Mouse (Mus musculus) CH12F3 (cell line): ENCODE measurements around the gene Taf15.
"Not testable (repeated sequence)": the region's sequence is repeated elsewhere in the genome, so short reads cannot be mapped to it uniquely, and the experiment has no call there.

Experiments used
- in situ Hi-C: fragments of 300-500 bp; cut with MboI; formaldehyde crosslinking; loops from 2 replicates; pipeline ENCODE4 v1.14.3; 2020; ENCODE audit warnings: low sequenced_read_pairs

The Taf15 gene

DNA sequence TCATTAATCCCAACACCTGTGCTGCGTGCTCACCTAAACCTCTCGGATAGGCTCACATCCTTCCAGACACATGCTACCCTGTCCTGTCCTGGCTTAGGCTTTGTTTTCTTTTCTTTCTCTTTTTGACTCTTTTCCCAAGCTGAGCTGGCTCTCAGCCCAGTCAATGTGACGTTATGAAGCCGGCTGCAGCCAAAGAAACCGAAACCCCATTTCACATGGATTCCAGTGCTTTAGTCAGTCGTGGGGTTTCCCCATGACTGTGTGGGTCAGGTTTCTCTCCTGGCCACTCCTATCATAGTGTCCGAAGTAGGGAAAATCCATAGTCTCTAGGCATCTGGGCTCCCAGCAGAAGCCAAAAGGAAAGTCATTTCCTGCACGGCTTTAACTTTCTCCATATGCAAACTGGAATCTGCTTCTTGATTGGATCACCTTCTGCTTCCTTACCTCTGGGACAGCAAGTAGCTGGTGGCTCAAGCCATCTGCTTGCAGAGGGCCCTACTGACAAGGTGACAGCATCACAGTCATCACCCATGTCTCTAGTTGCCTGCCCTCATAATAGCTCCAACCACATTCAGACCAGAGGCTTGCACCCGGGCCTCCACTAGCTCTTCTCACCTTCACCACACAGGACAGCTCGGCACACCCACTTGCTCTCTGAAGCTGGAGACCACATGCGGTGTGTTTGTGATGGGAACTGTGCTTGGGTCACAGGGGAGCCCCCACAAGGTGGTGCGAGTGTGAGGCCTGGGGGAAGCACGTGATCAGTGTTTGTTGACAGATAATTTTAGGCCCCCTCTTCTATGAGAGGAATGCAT lies 61.9 kb downstream of the Taf15 start:
- in situ Hi-C loops = no loop called here

GRCm38 (mm10) chr11:83536831-83537230 lies 63.9 kb downstream of the Taf15 start:
- in situ Hi-C loops = no loop called here

- in situ Hi-C loops = no loop called here
Observed at GRCm38 (mm10) chr11:83538705-83539314, 65.9 kb downstream of the Taf15 start.

DNA sequence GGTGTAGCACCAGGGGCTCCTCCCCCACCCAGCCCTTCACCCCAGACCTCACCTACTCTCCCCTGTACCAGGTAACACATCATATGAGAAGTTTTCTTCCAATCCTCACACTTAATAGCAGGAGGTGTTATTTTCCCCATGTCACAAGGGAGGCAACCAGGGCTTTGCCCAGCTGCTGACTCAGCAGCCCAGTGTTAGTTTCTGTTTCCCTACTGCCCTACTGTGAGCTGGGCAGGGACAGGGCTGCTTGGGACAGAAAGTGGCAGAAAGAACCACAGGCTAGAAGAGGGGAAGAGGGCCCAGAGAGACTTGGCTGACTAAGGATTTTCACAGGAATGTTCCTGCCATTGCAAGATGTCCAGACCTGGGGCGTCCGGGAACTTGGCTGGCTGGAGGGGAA lies 68.0 kb downstream of the Taf15 start:
- in situ Hi-C loops = no loop called here

- in situ Hi-C loops = no loop called here
Observed at GRCm38 (mm10) chr11:83541415-83541814, 68.5 kb downstream of the Taf15 start.

DNA sequence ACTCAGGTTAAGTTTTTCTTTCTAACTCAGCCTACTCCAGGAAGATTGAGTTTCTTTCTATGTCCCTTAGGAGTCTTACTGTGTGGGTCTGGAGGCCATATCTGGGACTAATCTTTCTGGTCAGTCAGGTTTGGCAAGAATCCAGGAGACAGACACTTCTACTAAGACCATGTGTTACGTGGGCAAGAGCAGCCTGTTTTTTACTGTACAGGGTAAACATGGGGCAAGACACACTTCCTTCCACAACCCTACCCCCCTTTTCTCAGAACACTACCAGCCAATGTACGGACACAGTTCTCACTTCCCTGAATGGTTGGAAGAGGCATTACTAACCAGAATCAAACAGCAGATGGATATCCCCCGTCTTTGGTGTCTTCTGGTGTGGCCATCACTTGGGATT lies 71.3 kb downstream of the Taf15 start:
- in situ Hi-C loops = no loop called here

DNA sequence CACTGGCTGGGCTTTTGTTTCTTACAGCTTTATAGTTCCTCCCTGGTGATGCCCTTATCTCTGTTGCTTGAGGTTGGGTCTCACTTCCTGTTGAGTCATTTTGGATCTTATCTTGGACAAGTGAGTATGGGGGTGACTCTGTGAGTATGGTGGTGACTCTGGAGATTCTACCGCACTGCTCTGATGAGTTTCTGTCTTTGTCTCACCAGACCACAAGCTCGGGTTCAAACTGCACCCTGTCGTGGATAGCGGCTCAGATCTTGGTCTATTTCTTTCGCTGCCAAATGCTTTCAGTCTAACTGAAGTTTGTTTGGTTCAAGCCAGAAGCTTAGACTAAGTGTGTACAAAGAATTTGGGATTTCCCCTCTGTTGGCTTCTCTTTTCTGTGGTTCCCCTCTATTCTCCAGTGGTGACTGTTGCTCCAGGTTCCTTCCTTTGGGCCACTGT lies 77.3 kb downstream of the Taf15 start:
- in situ Hi-C loops = no loop called here

GRCm38 (mm10) chr11:83551037-83551436 lies 78.2 kb downstream of the Taf15 start:
- in situ Hi-C loops = not testable (repeated sequence)

- in situ Hi-C loops = no loop called here
Observed at GRCm38 (mm10) chr11:83551668-83552067, 78.8 kb downstream of the Taf15 start.
